Mouse (Mus musculus): ENCODE data around the gene Fam107a. TPM values are rescaled to one million over a fixed set of nuclear protein-coding genes. Genes with fewer than 3 reads are reported as not detected.

The Fam107a gene
- total RNA-seq, 1 experiment from 2014 or later, result not detected

GRCm38 (mm10) chr14:8259166-8259565, 58.7 kb downstream of the Fam107a start, which contains the start of gene Acox2:
Gene Acox2 (minus strand): TSS chr14:8259353.
- ATAC-seq (ENCODE audit: extremely low read depth, insufficient number of reproducible peaks, low FRiP score, poor library complexity, severe bottlenecking), result no peak

- ATAC-seq (ENCODE audit: extremely low read depth, insufficient number of reproducible peaks, low FRiP score, poor library complexity, severe bottlenecking), result no peak
Measured at GRCm38 (mm10) chr14:8258752-8259151, 59.1 kb downstream of the Fam107a start.

GRCm38 (mm10) chr14:8258335-8258627, 59.5 kb downstream of the Fam107a start:
- ATAC-seq (ENCODE audit: extremely low read depth, insufficient number of reproducible peaks, low FRiP score, poor library complexity, severe bottlenecking), result no peak

GRCm38 (mm10) chr14:8257521-8258334, 60.1 kb downstream of the Fam107a start:
- ATAC-seq (ENCODE audit: extremely low read depth, insufficient number of reproducible peaks, low FRiP score, poor library complexity, severe bottlenecking), result no peak

GRCm38 (mm10) chr14:8256881-8257280, 60.9 kb downstream of the Fam107a start:
- no peak for ATAC-seq (ENCODE audit: extremely low read depth, insufficient number of reproducible peaks, low FRiP score, poor library complexity, severe bottlenecking)

- no peak for ATAC-seq (ENCODE audit: extremely low read depth, insufficient number of reproducible peaks, low FRiP score, poor library complexity, severe bottlenecking)
Measured at GRCm38 (mm10) chr14:8256072-8256471, 61.8 kb downstream of the Fam107a start.

- no peak for ATAC-seq (ENCODE audit: extremely low read depth, insufficient number of reproducible peaks, low FRiP score, poor library complexity, severe bottlenecking)
Measured at GRCm38 (mm10) chr14:8255076-8255729, 62.6 kb downstream of the Fam107a start.

GRCm38 (mm10) chr14:8251330-8251885, 66.4 kb downstream of the Fam107a start:
- ATAC-seq (ENCODE audit: extremely low read depth, insufficient number of reproducible peaks, low FRiP score, poor library complexity, severe bottlenecking), result no peak

GRCm38 (mm10) chr14:8250141-8250871, 67.5 kb downstream of the Fam107a start:
- ATAC-seq (ENCODE audit: extremely low read depth, insufficient number of reproducible peaks, low FRiP score, poor library complexity, severe bottlenecking), result no peak

- no peak for ATAC-seq (ENCODE audit: extremely low read depth, insufficient number of reproducible peaks, low FRiP score, poor library complexity, severe bottlenecking)
Measured at GRCm38 (mm10) chr14:8249206-8249605, 68.6 kb downstream of the Fam107a start.

GRCm38 (mm10) chr14:8246878-8247277, 70.9 kb downstream of the Fam107a start:
- no peak for ATAC-seq (ENCODE audit: extremely low read depth, insufficient number of reproducible peaks, low FRiP score, poor library complexity, severe bottlenecking)

Other genes starting within 250 kb of the Fam107a start
- 21.5 and 35.6 TPM in 2 replicates for gene Rpp14, start 237.7 kb downstream of the Fam107a start, total RNA-seq (2017)
- gene Pxk, start 219.8 kb downstream of the Fam107a start, total RNA-seq (2017), result 196 and 202 TPM in 2 replicates
- gene Pdhb, start 145.0 kb downstream of the Fam107a start, total RNA-seq (2017), result 82.0 and 95.6 TPM in 2 replicates
- gene Kctd6, start 103.9 kb downstream of the Fam107a start, total RNA-seq (2017), result 5.5 and 9.2 TPM in 2 replicates
- not detected in 2 replicates for gene Acox2, start 58.7 kb downstream of the Fam107a start, total RNA-seq (2017)
- gene Oit1, start 60.7 kb upstream of the Fam107a start, total RNA-seq (2017), result not detected in 2 replicates